Mouse (Mus musculus) retina, adult 2 months (tissue): ENCODE measurements at regions not wholly inside any gene's neighbourhood (a gene's known extent, or its start where the extent isn't known, plus 50 kb on each side); places are given as distances from the start of the nearest gene placed in this dataset.
A peak's percentile ranks its signal among the peaks of the same experiment; 100 is the strongest.

Experiments used
- DNase-seq: peaks from one replicate; pipeline ENCODE4 v3.0.0-alpha.2; 2012; ENCODE audit warnings: low read depth, low spot score

DNA sequence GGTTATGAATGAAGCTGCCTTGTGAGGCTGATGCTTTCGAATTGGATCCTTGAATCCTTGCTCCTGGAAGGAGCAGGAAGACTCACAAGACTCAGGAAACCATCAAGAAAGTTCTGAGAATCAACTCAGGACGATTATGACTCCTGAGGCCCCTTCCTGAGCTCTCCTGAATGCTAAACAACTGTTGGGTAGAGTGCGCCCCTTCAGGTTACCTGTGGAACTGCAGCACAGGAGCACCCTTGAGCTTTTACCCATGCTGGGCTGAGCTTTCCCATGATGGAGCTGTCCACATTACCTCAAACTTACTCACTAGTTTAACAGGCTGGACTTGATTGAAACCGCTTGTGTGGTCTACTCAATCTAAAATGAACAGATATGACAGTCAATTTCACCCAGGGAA is 553.3 kb downstream of the Jrkl start:
- no peak for DNase-seq

- peak; percentile 15 for DNase-seq
These were observed 554.7 kb downstream of the Jrkl start for GRCm38 (mm10) chr9:12690948-12691279.

DNA sequence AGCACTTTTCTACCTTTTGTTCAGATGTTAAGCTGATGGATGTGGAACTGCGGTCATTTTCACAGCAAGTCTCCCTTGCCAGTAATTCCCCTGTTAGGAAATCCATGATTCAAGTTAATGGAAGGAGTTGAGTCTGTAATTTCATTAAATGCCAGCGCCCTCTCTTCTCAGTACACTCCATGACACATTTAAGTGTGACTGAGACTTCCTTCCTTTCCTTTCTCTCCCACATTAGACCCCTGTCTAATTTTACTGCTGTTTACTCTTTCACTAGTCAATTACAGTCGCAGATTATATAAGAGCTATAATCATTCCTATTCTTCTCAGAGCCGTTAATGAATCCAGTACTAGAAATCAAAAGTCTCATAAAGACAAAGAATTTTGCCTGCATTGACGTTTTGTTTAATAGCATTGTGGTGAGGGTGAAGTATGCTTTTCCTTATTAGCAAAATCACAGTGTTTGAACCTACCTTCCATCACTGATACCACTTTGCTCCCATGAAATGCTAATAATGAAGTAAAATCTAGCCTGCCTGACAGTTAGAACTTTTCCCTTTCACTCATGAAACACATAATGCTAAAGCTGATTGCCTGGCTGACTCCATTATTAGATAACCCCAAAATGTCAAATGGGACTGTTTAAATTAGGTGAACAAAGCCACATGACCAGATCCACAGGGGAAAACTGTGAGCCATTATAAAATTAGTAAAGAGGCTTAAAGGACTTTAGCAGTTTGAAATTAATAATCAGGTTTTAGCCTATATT is 555.3 kb downstream of the Jrkl start:
- no peak for DNase-seq
